Mouse (Mus musculus) brain, embryonic 14.5 days (tissue): Measurements from ENCODE around the gene Gm20379. TPM values are rescaled to one million over a fixed set of nuclear protein-coding genes. Genes with fewer than 3 reads are reported as not detected.

Experiments used
- DNase-seq: peaks from one replicate; pipeline ENCODE4 v3.0.0-alpha.2; 2011; ENCODE audit warnings: low read depth
- CTCF ChIP-seq: fragments of 200-500 bp; IDR thresholded peaks from 2 replicates; pipeline ENCODE4 v1.5.1; 2012; ENCODE audit warnings: inconsistent platforms, mild to moderate bottlenecking, moderate library complexity, borderline replicate concordance; ENCODE audit not compliant: insufficient read depth, insufficient read length; ENCODE audit errors: extremely low read depth
- POLR2A ChIP-seq: fragments of 200-500 bp; IDR thresholded peaks from 2 replicates; pipeline ENCODE4 v1.6.1; 2012; ENCODE audit warnings: mild to moderate bottlenecking, inconsistent platforms, borderline replicate concordance; ENCODE audit not compliant: poor library complexity, insufficient read depth, insufficient read length, severe bottlenecking; ENCODE audit errors: extremely low read depth
- polyA plus RNA-seq: library from polyadenylated mRNA; depleted of rRNA; stranded (reverse); fragments of >200 nt; gene quantifications from 2 replicates; pipeline ENCODE4 v1.2.3, GENCODE M21; 2012; rRNA removed

Gm20379 gene
- polyA plus RNA-seq, 1 experiment: not detected

- no peak for DNase-seq
- TF ChIP-seq CTCF (no peak), POLR2A (no peak)
Measured at GRCm38 (mm10) chr13:92339787-92340186, 34.0 kb downstream of the Gm20379 start.

- TF ChIP-seq CTCF (no peak), POLR2A (no peak)
- no peak for DNase-seq
Measured at GRCm38 (mm10) chr13:92344033-92344432, 38.3 kb downstream of the Gm20379 start.

GRCm38 (mm10) chr13:92346338-92346737 lies 40.6 kb downstream of the Gm20379 start:
- no peak for DNase-seq
- TF ChIP-seq POLR2A (no peak), CTCF (no peak)

- no peak for DNase-seq
- TF ChIP-seq CTCF: no peak
- no peak for TF ChIP-seq POLR2A
Measured at GRCm38 (mm10) chr13:92351100-92351499, 45.3 kb downstream of the Gm20379 start.

GRCm38 (mm10) chr13:92353956-92354355 lies 48.2 kb downstream of the Gm20379 start:
- TF ChIP-seq POLR2A (no peak), CTCF (no peak)
- DNase-seq: no peak

- peak; percentile 81 for TF ChIP-seq CTCF
- peak; percentile 89 for TF ChIP-seq POLR2A
- peak; percentile 100 for DNase-seq
Measured at GRCm38 (mm10) chr13:92354456-92355271, 48.9 kb downstream of the Gm20379 start, which contains the start of the genes Dhfr and Msh3. TSS of gene Dhfr (plus strand) at chr13:92354726. TSS of gene Msh3 (minus strand) at chr13:92355003.

GRCm38 (mm10) chr13:92355272-92355643 lies 49.5 kb downstream of the Gm20379 start:
- DNase-seq: no peak
- TF ChIP-seq CTCF: no peak

GRCm38 (mm10) chr13:92356376-92356775 lies 50.6 kb downstream of the Gm20379 start:
- TF ChIP-seq POLR2A: no peak
- TF ChIP-seq CTCF: no peak
- DNase-seq: no peak

Other genes starting within 250 kb of the Gm20379 start
- 2.7 and 6.9 TPM in 2 replicates for gene Rasgrf2, start 174.3 kb upstream of the Gm20379 start, polyA plus RNA-seq
- gene Dhfr, start 48.7 kb downstream of the Gm20379 start, polyA plus RNA-seq: 4.8 and 6.6 TPM in 2 replicates
- 20.9 and 22.8 TPM in 2 replicates for gene Msh3, start 49.0 kb downstream of the Gm20379 start, polyA plus RNA-seq
- gene Ankrd34b, start 119.9 kb downstream of the Gm20379 start, polyA plus RNA-seq: 1.4 and 2.9 TPM in 2 replicates
- gene Fam151b, start 178.0 kb downstream of the Gm20379 start, polyA plus RNA-seq: 4.1 and 6.4 TPM in 2 replicates
- 16.2 and 18.6 TPM in 2 replicates for gene Zfyve16, start 224.9 kb downstream of the Gm20379 start, polyA plus RNA-seq